Mouse (Mus musculus): ENCODE results near the gene Mrps27. TPM values are rescaled to one million over a fixed set of nuclear protein-coding genes. Genes with fewer than 3 reads are reported as not detected.
A peak's percentile ranks its signal among the peaks of the same experiment; 100 is the strongest.

Mrps27 gene
- polyA plus RNA-seq (2015; fragmentation: Nextera tagmentation; extraction: Ambion mirVana) = 40.7 and 40.9 TPM in 2 replicates

- H3K4me1 ChIP-seq (replicated peaks) = peaks cover 18% of the 10 kb centered on the region
- peaks cover 36% of the 10 kb centered on the region for H3K36me3 ChIP-seq
- peak; percentile 98 for ATAC-seq (ENCODE audit: low read depth)
- peak within 1 kb of the TSS; percentile 82 for H3K4me2 ChIP-seq
- peak within 1 kb of the TSS; percentile 84 for H3K9ac ChIP-seq
- no peaks in the 10 kb centered on the region for H3K27me3 ChIP-seq
- no peaks in the 10 kb centered on the region for H3K9me3 ChIP-seq
- peak within 1 kb of the TSS; percentile 77 for H3K4me3 ChIP-seq
- peak within 1 kb of the TSS; percentile 91 for H3K27ac ChIP-seq (replicated peaks)
- WGBS = 4% methylated on average over 39 of the region's 39 CpGs
Observed at GRCm38 (mm10) chr13:99344599-99345575, at the start of gene Mrps27, which contains the start of gene Ptcd2. Gene Mrps27 (plus strand): TSS chr13:99344786. Gene Ptcd2 (minus strand): TSS chr13:99344705.

- no peak overlapping the region for H3K9ac ChIP-seq
- no peaks in the 10 kb centered on the region for H3K4me1 ChIP-seq (replicated peaks)
- 84% methylated on average over 5 of the region's 5 CpGs for WGBS
- no peak overlapping the region for H3K4me3 ChIP-seq
- H3K4me2 ChIP-seq = no peak overlapping the region
- H3K36me3 ChIP-seq = no peaks in the 10 kb centered on the region
- ATAC-seq (ENCODE audit: low read depth) = no peak
- no peaks in the 10 kb centered on the region for H3K9me3 ChIP-seq
- H3K27ac ChIP-seq (replicated peaks) = no peak overlapping the region
- no peaks in the 10 kb centered on the region for H3K27me3 ChIP-seq
Observed at GRCm38 (mm10) chr13:99299921-99300320, 44.7 kb upstream of the Mrps27 start.

GRCm38 (mm10) chr13:99303846-99304245, 40.7 kb upstream of the Mrps27 start:
- no peak overlapping the region for H3K27ac ChIP-seq (replicated peaks)
- H3K4me2 ChIP-seq = no peak overlapping the region
- H3K27me3 ChIP-seq = no peaks in the 10 kb centered on the region
- H3K9me3 ChIP-seq = no peaks in the 10 kb centered on the region
- no peaks in the 10 kb centered on the region for H3K36me3 ChIP-seq
- WGBS = 65% methylated on average over 5 of the region's 5 CpGs
- ATAC-seq (ENCODE audit: low read depth) = no peak
- H3K9ac ChIP-seq = no peak overlapping the region
- H3K4me1 ChIP-seq (replicated peaks) = no peaks in the 10 kb centered on the region
- no peak overlapping the region for H3K4me3 ChIP-seq

- no peaks in the 10 kb centered on the region for H3K4me1 ChIP-seq (replicated peaks)
- H3K9me3 ChIP-seq = no peaks in the 10 kb centered on the region
- H3K4me3 ChIP-seq = no peak overlapping the region
- no peak overlapping the region for H3K27ac ChIP-seq (replicated peaks)
- no peak overlapping the region for H3K9ac ChIP-seq
- H3K27me3 ChIP-seq = no peaks in the 10 kb centered on the region
- no peak for ATAC-seq (ENCODE audit: low read depth)
- no peaks in the 10 kb centered on the region for H3K36me3 ChIP-seq
- WGBS = 83% methylated on average over 11 of the region's 11 CpGs
- no peak overlapping the region for H3K4me2 ChIP-seq
Observed at GRCm38 (mm10) chr13:99304365-99304764, 40.2 kb upstream of the Mrps27 start.

- Histone ChIP-seq H3K4me3 (no peak overlapping the region), H3K27ac (replicated peaks) (no peak overlapping the region), H3K9ac (no peak overlapping the region), H3K4me2 (no peak overlapping the region), H3K36me3 (no peaks in the 10 kb centered on the region), H3K9me3 (no peaks in the 10 kb centered on the region), H3K4me1 (replicated peaks) (no peaks in the 10 kb centered on the region), H3K27me3 (no peaks in the 10 kb centered on the region)
- no peak for ATAC-seq (ENCODE audit: low read depth)
- 83% methylated on average over 1 of the region's 1 CpGs for WGBS
Observed at GRCm38 (mm10) chr13:99305186-99305585, 39.4 kb upstream of the Mrps27 start.

- no peak for ATAC-seq (ENCODE audit: low read depth)
Observed at GRCm38 (mm10) chr13:99306164-99306563, 38.4 kb upstream of the Mrps27 start.

GRCm38 (mm10) chr13:99307930-99308359, 36.6 kb upstream of the Mrps27 start:
- Histone ChIP-seq H3K27ac (replicated peaks) (no peak overlapping the region), H3K4me2 (no peak overlapping the region), H3K9ac (no peak overlapping the region), H3K27me3 (no peaks in the 10 kb centered on the region), H3K4me3 (no peak overlapping the region), H3K36me3 (no peaks in the 10 kb centered on the region), H3K4me1 (replicated peaks) (no peaks in the 10 kb centered on the region), H3K9me3 (no peaks in the 10 kb centered on the region)
- 80% methylated on average over 5 of the region's 5 CpGs for WGBS
- ATAC-seq (ENCODE audit: low read depth) = no peak

More at GRCm38 (mm10) chr13:99306164-99306563, 38.4 kb upstream of the Mrps27 start:
- no peak overlapping the region for H3K4me2 ChIP-seq
- no peak overlapping the region for H3K9ac ChIP-seq
- no peaks in the 10 kb centered on the region for H3K9me3 ChIP-seq
- H3K4me1 ChIP-seq (replicated peaks) = no peaks in the 10 kb centered on the region
- WGBS = 90% methylated on average over 8 of the region's 8 CpGs
- H3K4me3 ChIP-seq = no peak overlapping the region
- H3K27me3 ChIP-seq = no peaks in the 10 kb centered on the region
- H3K27ac ChIP-seq (replicated peaks) = no peak overlapping the region
- no peaks in the 10 kb centered on the region for H3K36me3 ChIP-seq

- WGBS = 86% methylated on average over 8 of the region's 8 CpGs
- H3K36me3 ChIP-seq = no peaks in the 10 kb centered on the region
- no peak overlapping the region for H3K4me3 ChIP-seq
- ATAC-seq (ENCODE audit: low read depth) = no peak
- no peaks in the 10 kb centered on the region for H3K4me1 ChIP-seq (replicated peaks)
- no peaks in the 10 kb centered on the region for H3K9me3 ChIP-seq
- H3K4me2 ChIP-seq = no peak overlapping the region
- H3K27me3 ChIP-seq = no peaks in the 10 kb centered on the region
- no peak overlapping the region for H3K9ac ChIP-seq
- no peak overlapping the region for H3K27ac ChIP-seq (replicated peaks)
Observed at GRCm38 (mm10) chr13:99308393-99308792, 36.2 kb upstream of the Mrps27 start.

GRCm38 (mm10) chr13:99314098-99314497, 30.5 kb upstream of the Mrps27 start:
- no peak overlapping the region for H3K9ac ChIP-seq
- ATAC-seq (ENCODE audit: low read depth) = no peak
- H3K9me3 ChIP-seq = no peaks in the 10 kb centered on the region
- H3K27me3 ChIP-seq = no peaks in the 10 kb centered on the region
- no peak overlapping the region for H3K27ac ChIP-seq (replicated peaks)
- H3K36me3 ChIP-seq = 0 out of 2 replicates have a peak, but pooled peaks cover 2% of the 10 kb centered on the region
- no peak overlapping the region for H3K4me3 ChIP-seq
- no peak overlapping the region for H3K4me2 ChIP-seq
- WGBS = 87% methylated on average over 5 of the region's 5 CpGs
- H3K4me1 ChIP-seq (replicated peaks) = no peaks in the 10 kb centered on the region

GRCm38 (mm10) chr13:99314657-99315181, 29.9 kb upstream of the Mrps27 start:
- Histone ChIP-seq H3K27ac (replicated peaks) (no peak overlapping the region), H3K4me2 (no peak overlapping the region), H3K9me3 (no peaks in the 10 kb centered on the region), H3K4me3 (no peak overlapping the region), H3K9ac (no peak overlapping the region), H3K4me1 (replicated peaks) (no peaks in the 10 kb centered on the region), H3K36me3 (peaks cover 8% of the 10 kb centered on the region), H3K27me3 (no peaks in the 10 kb centered on the region)
- no peak for ATAC-seq (ENCODE audit: low read depth)
- WGBS = 86% methylated on average over 15 of the region's 15 CpGs

GRCm38 (mm10) chr13:99316366-99316765, 28.2 kb upstream of the Mrps27 start:
- Histone ChIP-seq H3K27me3 (no peaks in the 10 kb centered on the region), H3K4me3 (no peak overlapping the region), H3K4me2 (no peak overlapping the region), H3K9me3 (no peaks in the 10 kb centered on the region), H3K9ac (no peak overlapping the region), H3K4me1 (replicated peaks) (no peaks in the 10 kb centered on the region), H3K27ac (replicated peaks) (no peak overlapping the region), H3K36me3 (peaks cover 24% of the 10 kb centered on the region)
- WGBS = 87% methylated on average over 6 of the region's 6 CpGs
- ATAC-seq (ENCODE audit: low read depth) = no peak

- Histone ChIP-seq H3K4me3 (no peak overlapping the region), H3K27ac (replicated peaks) (no peak overlapping the region), H3K27me3 (no peaks in the 10 kb centered on the region), H3K36me3 (peaks cover 25% of the 10 kb centered on the region), H3K4me2 (no peak overlapping the region), H3K9ac (no peak overlapping the region), H3K4me1 (replicated peaks) (no peaks in the 10 kb centered on the region), H3K9me3 (no peaks in the 10 kb centered on the region)
- ATAC-seq (ENCODE audit: low read depth) = no peak; the same call in 1 of the 2 replicates
- 60% methylated on average over 4 of the region's 4 CpGs for WGBS
Observed at GRCm38 (mm10) chr13:99317058-99317457, 27.5 kb upstream of the Mrps27 start.
